Mouse (Mus musculus): ENCODE measurements around the gene Zfp62. TPM values are rescaled to one million over a fixed set of nuclear protein-coding genes. Genes with fewer than 3 reads are reported as not detected.

The Zfp62 gene
- polyA plus RNA-seq, 1 experiment: 1.5 TPM

- no peaks in the 10 kb centered on the region for H3K9me3 ChIP-seq
- no peak overlapping the region for H3K4me3 ChIP-seq (replicated peaks)
- no peak for TF ChIP-seq GATA1 (IDR thresholded peaks at IDR 0.05; ENCODE audit: borderline replicate concordance, low read length)
- no peak for TF ChIP-seq FLI1 (IDR thresholded peaks at IDR 0.05; ENCODE audit: low read length)
- H3K36me3 ChIP-seq (replicated peaks; ENCODE audit: low read length): peaks cover 94% of the 10 kb centered on the region
- H3K4me1 ChIP-seq: peaks cover 73% of the 10 kb centered on the region
- H3K27me3 ChIP-seq (replicated peaks): no peaks in the 10 kb centered on the region
Measured at GRCm38 (mm10) chr11:49259296-49259695, 56.2 kb downstream of the Zfp62 start.

- Histone ChIP-seq H3K36me3 (replicated peaks; ENCODE audit: low read length) (peaks cover 94% of the 10 kb centered on the region), H3K4me1 (peaks cover 73% of the 10 kb centered on the region), H3K9me3 (no peaks in the 10 kb centered on the region), H3K4me3 (replicated peaks) (no peak overlapping the region), H3K27me3 (replicated peaks) (no peaks in the 10 kb centered on the region)
- no peak for TF ChIP-seq GATA1 (IDR thresholded peaks at IDR 0.05; ENCODE audit: borderline replicate concordance, low read length)
- no peak for TF ChIP-seq FLI1 (IDR thresholded peaks at IDR 0.05; ENCODE audit: low read length)
Measured at GRCm38 (mm10) chr11:49259829-49260228, 56.7 kb downstream of the Zfp62 start.

- H3K36me3 ChIP-seq (replicated peaks; ENCODE audit: low read length): peaks cover 94% of the 10 kb centered on the region
Measured at GRCm38 (mm10) chr11:49260598-49261312, 57.7 kb downstream of the Zfp62 start.

GRCm38 (mm10) chr11:49261313-49261855, 58.3 kb downstream of the Zfp62 start:
- TF ChIP-seq GATA1 (IDR thresholded peaks at IDR 0.05; ENCODE audit: borderline replicate concordance, low read length): no peak
- Histone ChIP-seq H3K4me3 (replicated peaks) (no peak overlapping the region), H3K36me3 (replicated peaks; ENCODE audit: low read length) (peaks cover 94% of the 10 kb centered on the region), H3K9me3 (no peaks in the 10 kb centered on the region), H3K27me3 (replicated peaks) (no peaks in the 10 kb centered on the region), H3K4me1 (peaks cover 69% of the 10 kb centered on the region)

More at GRCm38 (mm10) chr11:49260598-49261312, 57.7 kb downstream of the Zfp62 start:
- Histone ChIP-seq H3K27me3 (replicated peaks) (no peaks in the 10 kb centered on the region), H3K9me3 (no peaks in the 10 kb centered on the region), H3K4me1 (peaks cover 69% of the 10 kb centered on the region), H3K4me3 (replicated peaks) (no peak overlapping the region)
- TF ChIP-seq GATA1 (IDR thresholded peaks at IDR 0.05; ENCODE audit: borderline replicate concordance, low read length) (no peak), FLI1 (IDR thresholded peaks at IDR 0.05; ENCODE audit: low read length) (no peak)

GRCm38 (mm10) chr11:49262286-49262685, 59.2 kb downstream of the Zfp62 start:
- TF ChIP-seq GATA1 (IDR thresholded peaks at IDR 0.05; ENCODE audit: borderline replicate concordance, low read length): no peak
- no peak for TF ChIP-seq FLI1 (IDR thresholded peaks at IDR 0.05; ENCODE audit: low read length)
- no peak overlapping the region for H3K4me3 ChIP-seq (replicated peaks)
- peaks cover 69% of the 10 kb centered on the region for H3K4me1 ChIP-seq

GRCm38 (mm10) chr11:49263149-49263548, 60.1 kb downstream of the Zfp62 start:
- TF ChIP-seq FLI1 (IDR thresholded peaks at IDR 0.05; ENCODE audit: low read length) (no peak), GATA1 (IDR thresholded peaks at IDR 0.05; ENCODE audit: borderline replicate concordance, low read length) (no peak)
- Histone ChIP-seq H3K9me3 (no peaks in the 10 kb centered on the region), H3K4me1 (peaks cover 78% of the 10 kb centered on the region), H3K27me3 (replicated peaks) (no peaks in the 10 kb centered on the region), H3K4me3 (replicated peaks) (no peak overlapping the region), H3K36me3 (replicated peaks; ENCODE audit: low read length) (peaks cover 96% of the 10 kb centered on the region)

More at GRCm38 (mm10) chr11:49262286-49262685, 59.2 kb downstream of the Zfp62 start:
- peaks cover 94% of the 10 kb centered on the region for H3K36me3 ChIP-seq (replicated peaks; ENCODE audit: low read length)
- no peaks in the 10 kb centered on the region for H3K27me3 ChIP-seq (replicated peaks)
- H3K9me3 ChIP-seq: no peaks in the 10 kb centered on the region

- no peak for TF ChIP-seq GATA1 (IDR thresholded peaks at IDR 0.05; ENCODE audit: borderline replicate concordance, low read length)
- TF ChIP-seq FLI1 (IDR thresholded peaks at IDR 0.05; ENCODE audit: low read length): no peak
- no peaks in the 10 kb centered on the region for H3K27me3 ChIP-seq (replicated peaks)
- no peak overlapping the region for H3K4me3 ChIP-seq (replicated peaks)
- H3K4me1 ChIP-seq: peaks cover 74% of the 10 kb centered on the region
- peaks cover 89% of the 10 kb centered on the region for H3K36me3 ChIP-seq (replicated peaks; ENCODE audit: low read length)
- no peaks in the 10 kb centered on the region for H3K9me3 ChIP-seq
Measured at GRCm38 (mm10) chr11:49264081-49264480, 61.0 kb downstream of the Zfp62 start.

- Histone ChIP-seq H3K4me1 (peaks cover 74% of the 10 kb centered on the region), H3K9me3 (no peaks in the 10 kb centered on the region), H3K4me3 (replicated peaks) (no peak overlapping the region), H3K36me3 (replicated peaks; ENCODE audit: low read length) (peaks cover 86% of the 10 kb centered on the region), H3K27me3 (replicated peaks) (no peaks in the 10 kb centered on the region)
- TF ChIP-seq FLI1 (IDR thresholded peaks at IDR 0.05; ENCODE audit: low read length) (no peak), GATA1 (IDR thresholded peaks at IDR 0.05; ENCODE audit: borderline replicate concordance, low read length) (no peak)
Measured at GRCm38 (mm10) chr11:49264622-49265021, 61.5 kb downstream of the Zfp62 start.

- H3K36me3 ChIP-seq (replicated peaks; ENCODE audit: low read length): peaks cover 83% of the 10 kb centered on the region
- no peaks in the 10 kb centered on the region for H3K27me3 ChIP-seq (replicated peaks)
- no peak overlapping the region for H3K4me3 ChIP-seq (replicated peaks)
- peaks cover 74% of the 10 kb centered on the region for H3K4me1 ChIP-seq
- no peaks in the 10 kb centered on the region for H3K9me3 ChIP-seq
- TF ChIP-seq GATA1 (IDR thresholded peaks at IDR 0.05; ENCODE audit: borderline replicate concordance, low read length) (no peak), FLI1 (IDR thresholded peaks at IDR 0.05; ENCODE audit: low read length) (no peak)
Measured at GRCm38 (mm10) chr11:49265101-49265500, 62.0 kb downstream of the Zfp62 start.

GRCm38 (mm10) chr11:49266671-49267070, 63.6 kb downstream of the Zfp62 start:
- Histone ChIP-seq H3K27me3 (replicated peaks) (no peaks in the 10 kb centered on the region), H3K36me3 (replicated peaks; ENCODE audit: low read length) (peaks cover 68% of the 10 kb centered on the region), H3K4me1 (peaks cover 67% of the 10 kb centered on the region), H3K4me3 (replicated peaks) (no peak overlapping the region), H3K9me3 (no peaks in the 10 kb centered on the region)
- no peak for TF ChIP-seq FLI1 (IDR thresholded peaks at IDR 0.05; ENCODE audit: low read length)
